Mouse (Mus musculus): ENCODE data around the gene Ermap.

The Ermap gene

GRCm38 (mm10) chr4:119137313-119137712 is 52.5 kb downstream of the Ermap start:
- no peak for DNase-seq (ENCODE audit: low spot score)

DNA sequence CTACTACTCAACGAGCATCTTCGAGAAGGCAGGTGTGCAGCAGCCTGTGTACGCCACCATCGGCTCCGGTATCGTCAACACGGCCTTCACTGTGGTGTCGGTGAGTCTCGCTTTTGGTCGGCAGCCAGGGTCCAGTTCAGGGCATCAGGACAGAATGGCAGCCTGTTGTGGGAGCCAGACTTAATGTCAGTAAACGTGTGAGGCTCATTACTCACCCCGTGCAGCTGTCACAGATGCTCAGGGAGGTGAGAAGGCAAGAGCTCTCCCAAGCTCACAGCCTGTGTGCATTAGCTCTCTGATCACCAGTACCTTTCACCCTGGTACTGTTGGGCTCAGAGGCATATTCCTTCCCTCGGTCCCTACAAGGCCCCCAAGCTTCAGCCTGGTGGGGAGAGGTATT is 56.0 kb downstream of the Ermap start:
- no peak for DNase-seq (ENCODE audit: low spot score)

DNA sequence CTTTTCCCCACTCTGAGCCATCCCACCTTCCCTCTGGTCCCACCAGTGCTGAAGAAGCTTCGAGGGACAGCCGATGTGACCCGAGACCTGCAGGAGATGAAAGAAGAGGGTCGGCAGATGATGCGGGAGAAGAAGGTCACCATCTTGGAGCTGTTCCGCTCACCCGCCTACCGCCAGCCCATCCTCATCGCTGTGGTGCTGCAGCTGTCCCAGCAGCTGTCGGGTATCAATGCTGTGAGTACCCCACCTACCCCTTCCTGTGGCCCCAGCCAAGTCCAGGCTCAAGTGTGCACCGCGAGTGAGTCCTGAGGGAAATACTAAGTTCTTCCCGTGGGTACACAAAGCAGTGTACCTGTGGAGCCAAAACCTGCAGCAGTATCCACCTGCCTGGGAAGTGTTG is 56.5 kb downstream of the Ermap start:
- no peak for DNase-seq (ENCODE audit: low spot score)

DNA sequence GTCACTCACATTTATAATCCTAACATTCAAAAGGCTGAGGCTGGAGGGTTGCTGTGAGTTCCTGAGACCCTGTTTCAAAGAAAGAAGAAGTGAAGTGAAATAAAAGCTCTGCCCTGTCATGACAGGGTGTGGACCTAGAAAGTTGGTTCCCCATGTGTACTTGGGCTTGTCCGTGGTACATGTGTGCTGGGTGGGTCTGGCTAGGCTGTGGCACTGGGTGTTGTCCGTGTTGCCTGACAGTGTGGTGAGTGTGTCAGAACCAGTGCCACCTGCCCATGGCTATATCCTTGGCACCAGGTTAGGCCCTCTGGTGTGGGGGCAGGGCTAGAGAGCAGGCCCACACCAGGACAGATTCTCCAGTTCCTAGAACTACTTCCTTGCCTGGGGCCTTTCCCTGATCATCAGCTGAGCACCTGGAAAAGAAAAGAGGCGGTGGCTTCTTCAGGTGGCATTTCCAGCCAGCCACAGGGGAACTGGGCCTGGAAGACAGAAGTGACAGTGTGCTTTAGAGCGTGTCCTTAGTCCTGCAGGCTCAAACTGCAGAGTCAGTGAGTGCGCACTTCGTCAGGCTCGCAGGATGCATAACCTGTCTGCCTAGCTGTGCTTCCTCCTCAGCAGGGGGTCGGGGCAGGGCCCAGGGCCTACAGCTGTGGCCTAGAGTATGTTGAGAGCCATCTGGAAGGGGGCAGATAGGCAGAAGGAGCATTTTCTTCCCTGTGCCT is 58.5 kb downstream of the Ermap start:
- DNase-seq (ENCODE audit: low spot score), result no peak

GRCm38 (mm10) chr4:119129096-119129495 is 60.7 kb downstream of the Ermap start:
- DNase-seq (ENCODE audit: low spot score), result no peak

DNA sequence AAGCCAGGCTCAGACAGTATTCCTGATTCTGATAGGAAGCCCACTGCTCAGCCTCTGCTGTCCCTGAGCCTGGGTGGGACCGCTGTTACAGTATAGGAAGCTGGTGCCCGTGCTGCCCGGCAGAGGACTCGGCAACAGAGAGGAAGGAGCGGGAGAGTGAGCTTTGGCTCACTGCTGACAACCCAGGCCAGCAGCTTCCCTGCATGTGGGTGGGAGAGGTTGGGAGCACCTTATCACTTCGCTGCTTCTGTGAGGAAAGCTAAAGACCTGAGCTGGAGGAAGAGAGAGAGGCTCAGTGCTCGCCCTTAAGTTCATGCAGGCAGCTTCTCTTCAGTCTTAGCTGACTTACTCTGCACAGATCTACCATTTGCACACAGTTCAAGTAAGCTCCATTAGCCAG is 61.3 kb downstream of the Ermap start:
- DNase-seq (ENCODE audit: low spot score), result no peak

DNA sequence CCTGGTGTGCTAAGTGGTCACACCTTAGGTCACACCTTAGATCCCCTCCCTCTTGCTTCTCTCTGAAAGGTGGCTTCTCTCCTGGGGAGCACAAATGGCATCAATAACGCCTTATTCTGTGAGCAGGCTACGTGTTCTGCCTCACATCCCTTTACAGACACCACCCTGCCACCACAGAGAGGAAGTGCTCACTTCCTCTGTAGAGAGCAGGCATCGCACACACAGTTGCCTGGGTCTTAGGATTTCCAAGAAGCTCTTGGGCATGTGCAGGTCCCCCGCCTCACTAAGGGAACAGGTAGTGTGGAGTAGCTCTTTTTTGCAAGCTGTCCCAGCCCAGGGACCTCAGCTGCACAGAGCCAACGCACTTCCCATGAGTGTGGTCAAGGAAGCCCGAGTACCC is 62.6 kb downstream of the Ermap start:
- DNase-seq (ENCODE audit: low spot score), result no peak

GRCm38 (mm10) chr4:119125577-119126270 is 64.1 kb downstream of the Ermap start:
- DNase-seq (ENCODE audit: low spot score), result no peak
